ENCODE assay signal across 14 mouse cellular contexts in genomic region chr4:130267069-130267468, GRCm38 (mm10). TPM values are rescaled to one million over a fixed set of nuclear protein-coding genes. Genes with fewer than 3 reads are reported as not detected.
DNase-seq lines count a peak whose midpoint lies in the region; ATAC-seq lines count a peak whose summit lies in the region.
"Had no signal": no experiment of that assay in that cellular context is flagged by ENCODE, and none has a peak within 500 bp of the region (broad histone marks: within the 10 kb centered on the region; RNA-seq: fewer than 3 reads in every experiment).

No protein-coding gene starts in this region.

- 78% methylated on average over 7 of the region's 7 CpGs for WGBS in forebrain, embryonic 13.5 days
- WGBS in forebrain, embryonic 15.5 days = 81% methylated on average over 7 of the region's 7 CpGs
- 71% methylated on average over 7 of the region's 7 CpGs for WGBS in lung, embryonic 16.5 days

- peaks cover 30% of the 10 kb centered on the region for H3K4me1 ChIP-seq in forebrain, embryonic 13.5 days
- peaks cover 35% of the 10 kb centered on the region for H3K4me1 ChIP-seq in forebrain, embryonic 15.5 days
- 0 out of 2 replicates have a peak, but pooled peaks cover 2% of the 10 kb centered on the region for H3K4me1 ChIP-seq in lung, embryonic 16.5 days (replicated peaks; ENCODE audit: control insufficient read depth, insufficient read depth, low read length)

- peaks cover 31% of the 10 kb centered on the region for H3K36me3 ChIP-seq in forebrain, embryonic 13.5 days (ENCODE audit: poor library complexity, severe bottlenecking)
- H3K36me3 ChIP-seq in forebrain, embryonic 15.5 days = peaks cover 15% of the 10 kb centered on the region
- H3K36me3 ChIP-seq in lung, embryonic 16.5 days (ENCODE audit: control insufficient read depth, insufficient read depth, low read length) = no peaks in the 10 kb centered on the region

- no peak overlapping the region for H3K4me2 ChIP-seq in forebrain, embryonic 13.5 days
- H3K4me2 ChIP-seq in forebrain, embryonic 15.5 days (replicated peaks) = no peak overlapping the region
- peak overlapping the region; percentile 4; the same call in 1 of the 2 replicates for H3K4me2 ChIP-seq in lung, embryonic 16.5 days (ENCODE audit: low read depth, low read length)
- H3K4me2 ChIP-seq: neural tube, embryonic 13.5 days had no signal

- H3K9me3 ChIP-seq in forebrain, embryonic 13.5 days (replicated peaks) = no peaks in the 10 kb centered on the region
- no peaks in the 10 kb centered on the region for H3K9me3 ChIP-seq in forebrain, embryonic 15.5 days
- H3K9me3 ChIP-seq in lung, embryonic 16.5 days (ENCODE audit: control insufficient read depth, low read length) = no peaks in the 10 kb centered on the region
- H3K9me3 ChIP-seq: neural tube, embryonic 13.5 days had no signal

- H3K9ac ChIP-seq in forebrain, embryonic 13.5 days = 0 out of 2 replicates have a peak overlapping the region, but pooled peaks have one; percentile 8
- H3K9ac ChIP-seq in forebrain, embryonic 15.5 days (replicated peaks) = no peak overlapping the region
- H3K9ac ChIP-seq in lung, embryonic 16.5 days (ENCODE audit: low read length) = no peak overlapping the region
- H3K9ac ChIP-seq: lung, embryonic 14.5 days; neural tube, embryonic 13.5 days had no signal

- peak; percentile 15 for DNase-seq in adipocyte (ENCODE audit: low spot score)
- DNase-seq in kidney, postnatal 36 days = peak; percentile 79 to 83
- DNase-seq in heart, postnatal 4 days = no peak
- no peak for DNase-seq in c-Kit-positive CD71-positive TER-119-positive erythroid progenitor cells, embryonic 14.5 days (ENCODE audit: low spot score)
- DNase-seq in T-cell, adult 2 months (ENCODE audit: low spot score) = no peak
- DNase-seq: B cell, adult 2 months; cerebellum, adult 18-20 months; heart, postnatal 36 days; lung, embryonic 14.5 days had no signal

- no peak overlapping the region for H3K4me3 ChIP-seq in forebrain, embryonic 13.5 days
- H3K4me3 ChIP-seq in forebrain, embryonic 15.5 days = no peak overlapping the region
- H3K4me3 ChIP-seq in lung, embryonic 16.5 days (ENCODE audit: low read length) = no peak overlapping the region
- H3K4me3 ChIP-seq: neural tube, embryonic 13.5 days had no signal

- no peak for ATAC-seq in forebrain, embryonic 13.5 days
- no peak for ATAC-seq in forebrain, embryonic 15.5 days (replicated peaks)
- ATAC-seq in lung, embryonic 16.5 days (ENCODE audit: low read depth) = peak; percentile 69
- ATAC-seq: forebrain, embryonic 16.5 days had no signal

- H3K27ac ChIP-seq in forebrain, embryonic 13.5 days = no peak overlapping the region
- H3K27ac ChIP-seq in forebrain, embryonic 15.5 days (replicated peaks) = no peak overlapping the region
- H3K27ac ChIP-seq in lung, embryonic 16.5 days (ENCODE audit: low read length) = no peak overlapping the region
- H3K27ac ChIP-seq: neural tube, embryonic 13.5 days had no signal

- H3K27me3 ChIP-seq in forebrain, embryonic 13.5 days = no peaks in the 10 kb centered on the region
- no peaks in the 10 kb centered on the region for H3K27me3 ChIP-seq in forebrain, embryonic 15.5 days
- no peaks in the 10 kb centered on the region for H3K27me3 ChIP-seq in lung, embryonic 16.5 days (ENCODE audit: control insufficient read depth, insufficient read depth, low read depth, low read length)
- H3K27me3 ChIP-seq: neural tube, embryonic 13.5 days had no signal

RNA-seq across cellular contexts. Expression of gene Serinc2, which starts 11.9 kb away (rescaled TPM):
- 101 and 107 TPM in 2 replicates for polyA plus RNA-seq in forebrain, embryonic 13.5 days (2015; fragmentation: Nextera tagmentation; extraction: Ambion mirVana)
- polyA plus RNA-seq in forebrain, embryonic 15.5 days (2015; fragmentation: Nextera tagmentation; extraction: Ambion mirVana) = 87.4 and 97.3 TPM in 2 replicates
- 19.9 and 20.4 TPM in 2 replicates for polyA plus RNA-seq in lung, embryonic 16.5 days (2015; fragmentation: Nextera tagmentation; extraction: Ambion mirVana)
- 1 to 10 TPM; 2.7 to 3.8 TPM for total RNA-seq in heart, postnatal 4 days (2021)

RNA-seq across cellular contexts. Expression of gene Fabp3, which starts 41.3 kb away (rescaled TPM):
- 46.8 and 49.5 TPM in 2 replicates for polyA plus RNA-seq in forebrain, embryonic 13.5 days (2015; fragmentation: Nextera tagmentation; extraction: Ambion mirVana)
- polyA plus RNA-seq in forebrain, embryonic 15.5 days (2015; fragmentation: Nextera tagmentation; extraction: Ambion mirVana) = 95.6 and 102 TPM in 2 replicates
- 41.0 and 54.4 TPM in 2 replicates for polyA plus RNA-seq in lung, embryonic 16.5 days (2015; fragmentation: Nextera tagmentation; extraction: Ambion mirVana)
- total RNA-seq in heart, postnatal 4 days (2021) = 1,000 to 10,000 TPM; 6,197 to 6,868 TPM

RNA-seq across cellular contexts. Expression of gene Gm10570, which starts 41.4 kb away (rescaled TPM):
- 0.72 TPM in 1 of 2 replicates, not detected in the other for polyA plus RNA-seq in forebrain, embryonic 13.5 days (2015; fragmentation: Nextera tagmentation; extraction: Ambion mirVana)
- polyA plus RNA-seq in forebrain, embryonic 15.5 days (2015; fragmentation: Nextera tagmentation; extraction: Ambion mirVana) = 0.55 and 1.1 TPM in 2 replicates
- polyA plus RNA-seq in lung, embryonic 16.5 days (2015; fragmentation: Nextera tagmentation; extraction: Ambion mirVana) = not detected in 2 replicates
- under 1 TPM; 0.59 to 0.60 TPM for total RNA-seq in heart, postnatal 4 days (2021)
- polyA plus RNA-seq: lung, embryonic 14.5 days had no signal

RNA-seq across cellular contexts. Expression of gene Gm853, which starts 44.9 kb away (rescaled TPM):
- 0.13 TPM in 1 of 2 replicates, not detected in the other for polyA plus RNA-seq in forebrain, embryonic 13.5 days (2015; fragmentation: Nextera tagmentation; extraction: Ambion mirVana)
- 0.15 and 0.34 TPM in 2 replicates for polyA plus RNA-seq in forebrain, embryonic 15.5 days (2015; fragmentation: Nextera tagmentation; extraction: Ambion mirVana)
- not detected in 2 replicates for polyA plus RNA-seq in lung, embryonic 16.5 days (2015; fragmentation: Nextera tagmentation; extraction: Ambion mirVana)
- not detected for total RNA-seq in heart, postnatal 4 days (2021)
- total RNA-seq: heart, postnatal 36 days had no signal
- polyA plus RNA-seq: lung, embryonic 14.5 days; neural tube, embryonic 13.5 days had no signal

Comparison
In these comparisons a context has a peak if more than half of its experiments do, and no peak if none do; other contexts are left out.
1. DNase-seq: peak in adipocyte (single experiment) and kidney, postnatal 36 days (2 of 2); none in heart, postnatal 4 days (single experiment), c-Kit-positive CD71-positive TER-119-positive erythroid progenitor cells, embryonic 14.5 days (single experiment) and T-cell, adult 2 months (single experiment).